Mouse (Mus musculus): ENCODE data around the gene Ckb. TPM values are rescaled to one million over a fixed set of nuclear protein-coding genes. Genes with fewer than 3 reads are reported as not detected.
A peak's percentile ranks its signal among the peaks of the same experiment; 100 is the strongest.

The Ckb gene
- total and polyA plus RNA-seq, 3 experiments: 0.08 TPM; not detected in 2

GRCm38 (mm10) chr12:111677882-111678669 is 5.9 kb upstream of the Ckb start, which contains the start of gene Trmt61a:
Gene Trmt61a (plus strand): TSS chr12:111678105.
- Histone ChIP-seq H3K4me1 (ENCODE audit: control insufficient read depth in 1 of 2, insufficient read depth in 2 of 2, low read length in 2 of 2) (peaks cover 8 to 17% of the 10 kb centered on the region in 2 experiments), H3K79me2 (ENCODE audit: control insufficient read depth, insufficient read depth, low read length, poor library complexity) (peaks cover 25% of the 10 kb centered on the region), H3K27me3 (ENCODE audit: control insufficient read depth in 1 of 2, insufficient read depth in 2 of 2, low read length in 2 of 2) (no peaks in the 10 kb centered on the region), H3K36me3 (ENCODE audit: control insufficient read depth in 1 of 2, insufficient read depth in 2 of 2, low read length in 2 of 2) (peaks cover 0 to 12% of the 10 kb centered on the region in 2 experiments; a peak in 2 of 4 replicates), H3K27ac (ENCODE audit: control insufficient read depth, low read depth, low read length) (peak within 1 kb of the TSS; percentile 95), H3K4me3 (ENCODE audit: control insufficient read depth in 1 of 2, insufficient read depth in 1 of 2, low read depth in 2 of 2, low read length in 2 of 2) (peak within 1 kb of the TSS; percentile 84 to 93), H3K9me3 (replicated peaks; ENCODE audit: insufficient read depth, low read length) (no peaks in the 10 kb centered on the region), H3K9ac (ENCODE audit: control insufficient read depth, low read depth, low read length, poor library complexity, severe bottlenecking) (peak within 1 kb of the TSS; percentile 91)
- TF ChIP-seq SIN3A (IDR thresholded peaks at IDR 0.05; ENCODE audit: low read length) (peak; percentile 100), ELF1 (IDR thresholded peaks at IDR 0.05; ENCODE audit: low read depth, low read length) (peak; percentile 95), MYC (IDR thresholded peaks at IDR 0.05; ENCODE audit: low read depth, low read length) (peak; percentile 99), MXI1 (IDR thresholded peaks at IDR 0.05; ENCODE audit: low read depth, low read length) (peak; percentile 100), HCFC1 (IDR thresholded peaks at IDR 0.05; ENCODE audit: low read depth, low read length) (peak; percentile 91), GABPA (IDR thresholded peaks at IDR 0.05; ENCODE audit: low read depth, low read length) (no peak), NELFE (IDR thresholded peaks at IDR 0.05; ENCODE audit: low read depth, low read length) (peak; percentile 81), TBP (IDR thresholded peaks at IDR 0.05; ENCODE audit: low read depth, low read length) (peak; percentile 53; the same call in 1 of the 2 replicates), NRF1 (IDR thresholded peaks at IDR 0.05; ENCODE audit: insufficient read depth, low read depth, low read length, poor library complexity, severe bottlenecking) (peak; percentile 26; the same call in 1 of the 2 replicates), ZNF384 (IDR thresholded peaks at IDR 0.05; ENCODE audit: low read depth, low read length) (no peak), USF1 (IDR thresholded peaks at IDR 0.05; ENCODE audit: low read depth, low read length) (peak; percentile 45; the same call in 1 of the 2 replicates), ETS1 (IDR thresholded peaks at IDR 0.05; ENCODE audit: low read depth, low read length) (0 out of 2 replicates have a peak, but pooled peaks have one; percentile 18), TCF12 (IDR thresholded peaks at IDR 0.05; ENCODE audit: low read depth, low read length) (peak; percentile 50), USF2 (IDR thresholded peaks at IDR 0.05; ENCODE audit: borderline replicate concordance in 1 of 2, insufficient read depth in 1 of 2, low read depth in 1 of 2, low read length in 2 of 2) (no peak), EP300 (IDR thresholded peaks at IDR 0.05; ENCODE audit: low read depth in 1 of 2, low read length in 2 of 2) (no peak), MAX (IDR thresholded peaks at IDR 0.05; ENCODE audit: low read length) (peak; percentile 98), POLR2AphosphoS2 (IDR thresholded peaks at IDR 0.05; ENCODE audit: low read length) (peak; percentile 47; the same call in 1 of the 2 replicates), POLR2A (IDR thresholded peaks at IDR 0.05; ENCODE audit: control insufficient read depth in 1 of 2, insufficient read depth in 1 of 2, low read depth in 1 of 2, low read length in 2 of 2, poor library complexity in 1 of 2) (peak; percentile 58 to 84; a peak in 3 of 4 replicates)
- peak; percentile 96 for DNase-seq (ENCODE audit: low read depth, low spot score)

- peak overlapping the region; percentile 89 for H3K9ac ChIP-seq (ENCODE audit: control insufficient read depth, low read depth, low read length, poor library complexity, severe bottlenecking)
- DNase-seq (ENCODE audit: low read depth, low spot score): no peak
- peaks cover 8 to 17% of the 10 kb centered on the region in 2 experiments for H3K4me1 ChIP-seq (ENCODE audit: control insufficient read depth in 1 of 2, insufficient read depth in 2 of 2, low read length in 2 of 2)
- H3K27ac ChIP-seq (ENCODE audit: control insufficient read depth, low read depth, low read length): peak overlapping the region; percentile 95
- H3K36me3 ChIP-seq (ENCODE audit: control insufficient read depth in 1 of 2, insufficient read depth in 2 of 2, low read length in 2 of 2): peaks cover 0 to 12% of the 10 kb centered on the region in 2 experiments; a peak in 2 of 4 replicates
- no peak for TF ChIP-seq RCOR1 (IDR thresholded peaks at IDR 0.05; ENCODE audit: low read depth, low read length)
- no peak for TF ChIP-seq ZNF384 (IDR thresholded peaks at IDR 0.05; ENCODE audit: low read depth, low read length)
- TF ChIP-seq USF1 (IDR thresholded peaks at IDR 0.05; ENCODE audit: low read depth, low read length): no peak
- TF ChIP-seq MAFK (IDR thresholded peaks at IDR 0.05; ENCODE audit: borderline replicate concordance, low read depth, low read length): no peak
- no peak for TF ChIP-seq POLR2AphosphoS5 (IDR thresholded peaks at IDR 0.05; ENCODE audit: borderline replicate concordance, low read depth, low read length)
- TF ChIP-seq TBP (IDR thresholded peaks at IDR 0.05; ENCODE audit: low read depth, low read length): no peak
- TF ChIP-seq ZC3H11A (IDR thresholded peaks at IDR 0.05; ENCODE audit: low read depth, low read length): no peak
- no peak for TF ChIP-seq CHD1 (IDR thresholded peaks at IDR 0.05; ENCODE audit: low read depth, low read length)
- no peak for TF ChIP-seq GATA1 (IDR thresholded peaks at IDR 0.05; ENCODE audit: low read depth, low read length)
- TF ChIP-seq MXI1 (IDR thresholded peaks at IDR 0.05; ENCODE audit: low read depth, low read length): no peak
- no peak for TF ChIP-seq ELF1 (IDR thresholded peaks at IDR 0.05; ENCODE audit: low read depth, low read length)
- no peak for TF ChIP-seq POLR2A (IDR thresholded peaks at IDR 0.05; ENCODE audit: control insufficient read depth in 1 of 2, insufficient read depth in 1 of 2, low read depth in 1 of 2, low read length in 2 of 2, poor library complexity in 1 of 2)
- no peaks in the 10 kb centered on the region for H3K9me3 ChIP-seq (replicated peaks; ENCODE audit: insufficient read depth, low read length)
- H3K79me2 ChIP-seq (ENCODE audit: control insufficient read depth, insufficient read depth, low read length, poor library complexity): peaks cover 25% of the 10 kb centered on the region
- peak overlapping the region; percentile 79 to 93 for H3K4me3 ChIP-seq (ENCODE audit: control insufficient read depth in 1 of 2, insufficient read depth in 1 of 2, low read depth in 2 of 2, low read length in 2 of 2)
- H3K27me3 ChIP-seq (ENCODE audit: control insufficient read depth in 1 of 2, insufficient read depth in 2 of 2, low read length in 2 of 2): no peaks in the 10 kb centered on the region
Measured at GRCm38 (mm10) chr12:111677421-111677820, 5.3 kb upstream of the Ckb start.
